Comparison of ENCODE assay signal across 7 mouse cellular contexts in the genomic region with DNA sequence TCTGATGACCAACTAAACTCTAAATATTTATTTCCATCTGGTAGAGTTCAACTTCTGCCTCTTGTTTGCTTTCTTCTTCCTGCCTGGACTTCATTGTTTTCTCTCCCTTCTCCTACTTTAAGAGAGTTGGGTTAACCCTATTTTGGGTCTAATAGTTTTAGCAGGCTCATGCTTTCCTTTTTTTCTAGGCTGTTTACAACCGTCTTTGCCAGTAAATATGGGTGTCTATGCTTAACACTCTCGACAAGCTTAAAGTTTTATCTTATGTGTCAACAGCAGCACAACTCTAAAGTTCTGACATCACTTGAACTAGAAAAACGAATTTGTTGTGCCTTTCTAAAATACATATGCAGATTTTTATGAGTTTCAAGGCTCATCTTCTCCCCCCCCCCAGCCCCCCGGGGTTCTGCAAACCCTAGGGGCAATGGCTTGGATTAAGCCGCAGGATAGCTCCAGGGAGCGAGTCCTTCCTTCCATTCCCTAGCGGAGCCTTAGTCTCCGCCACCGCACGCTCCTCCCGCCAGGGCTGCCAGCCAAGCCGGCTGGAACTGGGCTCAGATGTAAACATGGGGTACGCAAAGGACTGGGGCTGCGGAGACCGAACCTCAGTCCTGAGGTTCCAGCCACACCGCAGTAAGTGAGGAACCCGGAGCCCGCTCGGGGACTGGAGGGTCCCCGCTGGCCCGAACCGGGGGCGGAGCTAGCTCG. TPM values are rescaled to one million over a fixed set of nuclear protein-coding genes. Genes with fewer than 3 reads are reported as not detected.
DNase-seq lines count a peak whose midpoint lies in the region; ATAC-seq and TF ChIP-seq lines count a peak whose summit lies in the region.

No protein-coding gene starts in this region.

- H3K9ac ChIP-seq in neural tube, embryonic 11.5 days (ENCODE audit: low read length): peak overlapping the region; percentile 71
- H3K9ac ChIP-seq in limb, embryonic 14.5 days (ENCODE audit: low read depth, low read length, severe bottlenecking): peak overlapping the region; percentile 65
- peak overlapping the region; percentile 73 for H3K9ac ChIP-seq in stomach, embryonic 16.5 days (ENCODE audit: low read length)

- ATAC-seq in neural tube, embryonic 11.5 days (ENCODE audit: insufficient read depth, low FRiP score, low TSS enrichment): no peak
- ATAC-seq in erythroid progenitor cell, adult 5-6 weeks (replicated peaks; ENCODE audit: low FRiP score, poor library complexity, severe bottlenecking): peak; percentile 60
- no peak for ATAC-seq in limb, embryonic 14.5 days (ENCODE audit: low FRiP score, low read depth)
- no peak for ATAC-seq in stomach, embryonic 16.5 days (ENCODE audit: insufficient read depth, low FRiP score)

- peak overlapping the region; percentile 99 for H3K4me3 ChIP-seq in neural tube, embryonic 11.5 days (ENCODE audit: low read depth, low read length)
- H3K4me3 ChIP-seq in limb, embryonic 14.5 days (replicated peaks; ENCODE audit: low read length): peak overlapping the region; percentile 100
- peak overlapping the region; percentile 75 for H3K4me3 ChIP-seq in stomach, embryonic 16.5 days (replicated peaks; ENCODE audit: low read length)

- peak overlapping the region; percentile 51 for H3K4me2 ChIP-seq in neural tube, embryonic 11.5 days (ENCODE audit: low read depth)
- H3K4me2 ChIP-seq in limb, embryonic 14.5 days (replicated peaks; ENCODE audit: low read depth, low read length, severe bottlenecking): peak overlapping the region; percentile 52
- H3K4me2 ChIP-seq in stomach, embryonic 16.5 days (ENCODE audit: low read depth, low read length): peak overlapping the region; percentile 75

- H3K27ac ChIP-seq in neural tube, embryonic 11.5 days (ENCODE audit: low read depth, low read length): no peak overlapping the region
- peak overlapping the region; percentile 74 for H3K27ac ChIP-seq in limb, embryonic 14.5 days (replicated peaks; ENCODE audit: low read depth, low read length)
- peak overlapping the region; percentile 80 for H3K27ac ChIP-seq in stomach, embryonic 16.5 days (ENCODE audit: low read length)

- no peaks in the 10 kb centered on the region; the same call in 1 of the 2 replicates for H3K4me1 ChIP-seq in neural tube, embryonic 11.5 days (ENCODE audit: control insufficient read depth, insufficient read depth, low read length)
- peaks cover 9% of the 10 kb centered on the region; the same call in 1 of the 2 replicates for H3K4me1 ChIP-seq in limb, embryonic 14.5 days (ENCODE audit: control insufficient read depth, insufficient read depth, low read length)
- peaks cover 4% of the 10 kb centered on the region for H3K4me1 ChIP-seq in stomach, embryonic 16.5 days (ENCODE audit: control insufficient read depth, insufficient read depth, low read length)

- WGBS in neural tube, embryonic 11.5 days: 2% methylated on average over 17 of the region's 24 CpGs
- 5% methylated on average over 24 of the region's 24 CpGs for WGBS in limb, embryonic 14.5 days
- under 1% methylated on average over 24 of the region's 24 CpGs for WGBS in stomach, embryonic 16.5 days

- no peak for DNase-seq in neural tube, embryonic 11.5 days (ENCODE audit: low spot score)
- DNase-seq in neural tube, embryonic 10.5 days (ENCODE audit: extremely low spot score, low spot score): no peak
- no peak for DNase-seq in limb, embryonic 14.5 days (ENCODE audit: low spot score)
- DNase-seq in urinary bladder, postnatal 14 days (ENCODE audit: low spot score): no peak
- DNase-seq in cerebellum, postnatal 36 days: no peak

- no peaks in the 10 kb centered on the region for H3K9me3 ChIP-seq in neural tube, embryonic 11.5 days (ENCODE audit: control insufficient read depth, low read length)
- no peaks in the 10 kb centered on the region for H3K9me3 ChIP-seq in limb, embryonic 14.5 days (ENCODE audit: control insufficient read depth, low read length)
- H3K9me3 ChIP-seq in stomach, embryonic 16.5 days (replicated peaks; ENCODE audit: control insufficient read depth, low read length): no peaks in the 10 kb centered on the region

- TF ChIP-seq POLR2A in limb, embryonic 14.5 days (IDR thresholded peaks at IDR 0.05; ENCODE audit: borderline replicate concordance, extremely low read depth, insufficient read depth, insufficient read length): peak; percentile 52; the same call in 1 of the 2 replicates

- peaks cover 2% of the 10 kb centered on the region; the same call in 1 of the 2 replicates for H3K36me3 ChIP-seq in neural tube, embryonic 11.5 days (ENCODE audit: control insufficient read depth, insufficient read depth, low read length)
- H3K36me3 ChIP-seq in limb, embryonic 14.5 days (ENCODE audit: control insufficient read depth, insufficient read depth, low read length): peaks cover 14% of the 10 kb centered on the region
- peaks cover 4% of the 10 kb centered on the region; the same call in 1 of the 2 replicates for H3K36me3 ChIP-seq in stomach, embryonic 16.5 days (ENCODE audit: control insufficient read depth, insufficient read depth, low read length)

- no peaks in the 10 kb centered on the region for H3K27me3 ChIP-seq in neural tube, embryonic 11.5 days (ENCODE audit: control insufficient read depth, insufficient read depth, low read length)
- H3K27me3 ChIP-seq in limb, embryonic 14.5 days (ENCODE audit: control insufficient read depth, insufficient read depth, low read length): no peaks in the 10 kb centered on the region
- H3K27me3 ChIP-seq in stomach, embryonic 16.5 days (ENCODE audit: control insufficient read depth, insufficient read depth, low read length): no peaks in the 10 kb centered on the region

RNA-seq across cellular contexts. Expression of gene Btg1, which starts 0.7 kb away (rescaled TPM):
- 63.0 and 69.3 TPM in 2 replicates for polyA plus RNA-seq in neural tube, embryonic 11.5 days (2014; fragmentation: Nextera tagmentation; extraction: Ambion mirVana)
- total RNA-seq in erythroid progenitor cell, adult 5-6 weeks (2015; ENCODE audit: low replicate concordance): 40.4 and 46.1 TPM in 2 replicates
- 27.8 and 34.9 TPM in 2 replicates for total RNA-seq in erythroid progenitor cell, adult 5-6 weeks (2017; ENCODE audit: low replicate concordance)
- polyA plus RNA-seq in limb, embryonic 14.5 days (2012; rRNA removed): 41.8 and 43.7 TPM in 2 replicates
- polyA plus RNA-seq in limb, embryonic 14.5 days (2014; fragmentation: Nextera tagmentation; extraction: Ambion mirVana): 107 and 110 TPM in 2 replicates
- polyA plus RNA-seq in stomach, embryonic 16.5 days (2015; fragmentation: Nextera tagmentation; extraction: Ambion mirVana): 48.8 and 55.8 TPM in 2 replicates
